Mouse (Mus musculus) ES-Bruce4 (cell line): ENCODE results near the gene Heg1. TPM values are rescaled to one million over a fixed set of nuclear protein-coding genes. Genes with fewer than 3 reads are reported as not detected.

Experiments used
- H3K27ac ChIP-seq: 2 replicates; pipeline ENCODE4 v1.5.1; 2012; ENCODE audit warnings: low read length, inconsistent platforms; ENCODE audit not compliant: insufficient read depth
- H3K27me3 ChIP-seq: 2 replicates; pipeline ENCODE4 v1.6.1; 2012; ENCODE audit warnings: mild to moderate bottlenecking, low read length, inconsistent platforms; ENCODE audit not compliant: control insufficient read depth, poor library complexity, insufficient read depth, severe bottlenecking
- H3K36me3 ChIP-seq: 2 replicates; pipeline ENCODE4 v1.6.1; 2012; ENCODE audit warnings: inconsistent platforms, mild to moderate bottlenecking, low read length, moderate library complexity; ENCODE audit not compliant: control insufficient read depth, poor library complexity, insufficient read depth, severe bottlenecking
- H3K4me1 ChIP-seq: one replicate; pipeline ENCODE4 v1.8.1; 2011; ENCODE audit warnings: low read length; ENCODE audit not compliant: control insufficient read depth, insufficient read depth
- H3K4me3 ChIP-seq: 2 replicates; pipeline ENCODE4 v1.5.1; 2011; ENCODE audit warnings: low read depth, mild to moderate bottlenecking, low read length
- H3K9ac ChIP-seq: 2 replicates; pipeline ENCODE4 v1.6.1; 2012; ENCODE audit warnings: low read depth, mild to moderate bottlenecking, inconsistent platforms; ENCODE audit not compliant: poor library complexity, severe bottlenecking
- H3K9me3 ChIP-seq: replicated peaks from 2 replicates; pipeline ENCODE4 v1.6.1; 2012; ENCODE audit warnings: mild to moderate bottlenecking, low read length, inconsistent platforms; ENCODE audit not compliant: control insufficient read depth, poor library complexity, insufficient read depth, severe bottlenecking
- CTCF ChIP-seq: IDR thresholded peaks from one replicate; pipeline ENCODE4 v1.8.1; 2011; ENCODE audit warnings: low read depth, low read length
- EP300 ChIP-seq: IDR thresholded peaks from 2 replicates; pipeline ENCODE4 v1.6.1; 2011; ENCODE audit warnings: low read depth, low read length; ENCODE audit not compliant: insufficient read depth
- POLR2A ChIP-seq: IDR thresholded peaks from one replicate; pipeline ENCODE4 v1.8.1; 2011; ENCODE audit warnings: low read length; ENCODE audit not compliant: insufficient read depth
- polyA plus RNA-seq: library from polyadenylated mRNA; stranded (reverse); fragments of >200 nt; gene quantifications from 2 replicates; pipeline ENCODE4 v1.2.4, GENCODE M21; 2011; ENCODE audit warnings: low read depth; ENCODE audit not compliant: missing spikeins, insufficient read depth, insufficient read length

Gene Heg1
- polyA plus RNA-seq, 1 experiment, result 21.7 TPM

GRCm38 (mm10) chr16:33732846-33733580, 48.8 kb downstream of the Heg1 start:
- TF ChIP-seq EP300 (no peak), CTCF (no peak), POLR2A (no peak)
- Histone ChIP-seq H3K9me3 (no peaks in the 10 kb centered on the region), H3K9ac (no peak overlapping the region), H3K4me3 (no peak overlapping the region), H3K27ac (no peak overlapping the region), H3K36me3 (no peaks in the 10 kb centered on the region), H3K27me3 (no peaks in the 10 kb centered on the region), H3K4me1 (peaks cover 3% of the 10 kb centered on the region)

DNA sequence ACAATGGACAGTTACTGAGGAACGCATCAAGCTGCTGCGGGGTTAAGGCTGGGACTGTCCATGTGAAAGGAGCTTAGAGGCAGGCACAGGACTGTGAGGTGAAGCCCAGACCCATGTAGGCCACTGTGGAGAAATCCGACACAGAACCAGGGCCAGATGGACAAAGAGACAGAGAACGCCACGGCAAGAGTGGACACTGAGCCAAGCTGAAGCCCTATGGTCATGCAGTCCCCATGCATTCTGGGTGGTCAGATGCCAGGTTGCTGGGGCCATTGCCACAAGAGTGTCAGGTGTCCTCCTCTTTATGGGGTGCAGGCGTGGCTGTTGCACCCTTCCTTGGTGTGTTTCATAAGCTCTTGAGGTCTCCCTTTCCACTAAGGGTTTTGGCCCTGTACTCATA, 49.7 kb downstream of the Heg1 start:
- Histone ChIP-seq H3K9ac (no peak overlapping the region), H3K4me3 (no peak overlapping the region), H3K27me3 (no peaks in the 10 kb centered on the region), H3K4me1 (peaks cover 3% of the 10 kb centered on the region), H3K27ac (no peak overlapping the region), H3K9me3 (no peaks in the 10 kb centered on the region), H3K36me3 (no peaks in the 10 kb centered on the region)
- TF ChIP-seq POLR2A, result no peak
- no peak for TF ChIP-seq EP300
- TF ChIP-seq CTCF, result no peak

DNA sequence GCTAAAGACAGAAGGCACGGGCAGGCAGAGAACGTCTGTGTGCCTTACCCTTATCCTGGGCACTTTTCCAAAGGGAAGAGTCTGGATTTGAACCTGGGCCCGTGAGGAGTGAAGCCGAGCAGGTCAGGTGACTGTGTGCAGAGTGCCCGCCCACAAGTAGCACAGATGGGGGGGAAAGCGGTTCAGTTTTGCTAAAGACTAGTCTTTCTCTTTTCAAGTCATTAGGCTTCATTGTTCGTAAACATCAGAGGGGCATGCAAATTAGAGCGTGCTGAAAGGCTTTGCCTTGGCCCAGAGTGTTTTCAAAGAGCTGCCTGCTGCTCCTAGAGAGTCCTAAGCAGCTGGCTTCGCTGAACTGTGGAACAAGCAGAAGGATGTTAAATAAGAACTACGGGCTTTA, 50.4 kb downstream of the Heg1 start:
- peaks cover 3% of the 10 kb centered on the region for H3K4me1 ChIP-seq

DNA sequence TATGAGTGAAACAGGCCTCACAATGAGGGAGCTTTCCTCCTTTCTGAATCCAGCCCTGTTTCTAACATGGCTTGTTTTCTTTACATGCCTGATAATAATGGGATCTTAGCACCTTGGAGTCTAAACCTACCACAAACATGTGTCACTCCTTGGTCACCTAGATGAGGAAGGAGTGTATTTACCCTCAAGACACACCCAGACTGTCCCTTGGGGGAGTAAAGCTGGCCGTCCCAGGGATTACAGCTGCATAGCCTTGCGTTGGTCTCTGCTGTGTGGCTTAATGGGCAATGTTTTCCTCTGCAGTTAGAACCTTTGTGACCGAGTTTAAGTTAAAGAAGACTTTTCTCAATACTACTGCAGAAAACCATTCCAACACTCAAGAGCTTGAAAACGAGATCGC, 51.1 kb downstream of the Heg1 start:
- Histone ChIP-seq H3K27ac (no peak overlapping the region), H3K9me3 (no peaks in the 10 kb centered on the region), H3K9ac (no peak overlapping the region), H3K27me3 (no peaks in the 10 kb centered on the region), H3K4me3 (no peak overlapping the region), H3K4me1 (peaks cover 3% of the 10 kb centered on the region), H3K36me3 (no peaks in the 10 kb centered on the region)
- TF ChIP-seq EP300 (no peak), POLR2A (no peak), CTCF (no peak)

More for the DNA sequence above, 50.4 kb downstream of the Heg1 start:
- Histone ChIP-seq H3K9ac (no peak overlapping the region), H3K27me3 (no peaks in the 10 kb centered on the region), H3K27ac (peak overlapping the region; percentile 17; the same call in 1 of the 2 replicates), H3K9me3 (no peaks in the 10 kb centered on the region), H3K36me3 (no peaks in the 10 kb centered on the region), H3K4me3 (no peak overlapping the region)
- TF ChIP-seq POLR2A (no peak), EP300 (peak; percentile 44; the same call in 1 of the 2 replicates), CTCF (no peak)

- Histone ChIP-seq H3K36me3 (no peaks in the 10 kb centered on the region), H3K4me1 (peaks cover 3% of the 10 kb centered on the region), H3K9ac (no peak overlapping the region), H3K27me3 (no peaks in the 10 kb centered on the region), H3K9me3 (no peaks in the 10 kb centered on the region), H3K27ac (no peak overlapping the region), H3K4me3 (no peak overlapping the region)
- no peak for TF ChIP-seq EP300
- no peak for TF ChIP-seq CTCF
- TF ChIP-seq POLR2A, result no peak
These were observed 51.6 kb downstream of the Heg1 start for GRCm38 (mm10) chr16:33735791-33736190.

DNA sequence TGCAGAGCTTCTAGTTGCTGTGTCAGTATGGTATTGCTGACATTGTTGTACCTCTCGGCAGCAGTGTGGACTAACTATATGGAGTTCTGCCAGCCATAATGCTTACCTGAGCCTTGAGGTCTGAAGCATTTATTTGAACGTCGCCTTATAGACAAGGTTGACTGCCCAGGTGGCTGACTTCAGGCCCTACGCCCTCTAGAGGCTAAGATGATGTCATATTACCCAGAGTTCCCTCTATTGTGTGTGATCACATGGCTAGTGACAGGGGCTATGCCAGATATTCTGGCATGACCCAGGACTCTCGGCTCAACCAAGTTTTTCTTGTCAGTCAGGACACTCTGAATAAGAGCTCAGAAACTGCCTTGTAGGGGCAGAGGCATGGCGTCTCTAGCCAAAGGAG, 52.6 kb downstream of the Heg1 start:
- TF ChIP-seq CTCF (peak; percentile 21), EP300 (no peak), POLR2A (no peak)
- no peak overlapping the region for H3K9ac ChIP-seq
- no peak overlapping the region for H3K27ac ChIP-seq
- no peaks in the 10 kb centered on the region for H3K36me3 ChIP-seq
- no peak overlapping the region for H3K4me3 ChIP-seq
- peaks cover 3% of the 10 kb centered on the region for H3K4me1 ChIP-seq
- no peaks in the 10 kb centered on the region for H3K27me3 ChIP-seq
- no peaks in the 10 kb centered on the region for H3K9me3 ChIP-seq
